Mouse (Mus musculus): ENCODE measurements around the gene Ewsr1.

GRCm38 (mm10) chr11:5054874-5055273, 44.2 kb downstream of the Ewsr1 start:
- TF ChIP-seq MYOD1 (IDR thresholded peaks at IDR 0.05; ENCODE audit: control insufficient read depth, insufficient read length, low read depth) (no peak), CEBPB (IDR thresholded peaks at IDR 0.05; ENCODE audit: low read depth) (no peak), MAX (IDR thresholded peaks at IDR 0.05) (no peak), CTCF (IDR thresholded peaks at IDR 0.05; ENCODE audit: control insufficient read depth, insufficient read depth, insufficient read length) (no peak)

All from C2C12 (cell line).